Mouse (Mus musculus): ENCODE measurements around the gene Cnot6.

DNA sequence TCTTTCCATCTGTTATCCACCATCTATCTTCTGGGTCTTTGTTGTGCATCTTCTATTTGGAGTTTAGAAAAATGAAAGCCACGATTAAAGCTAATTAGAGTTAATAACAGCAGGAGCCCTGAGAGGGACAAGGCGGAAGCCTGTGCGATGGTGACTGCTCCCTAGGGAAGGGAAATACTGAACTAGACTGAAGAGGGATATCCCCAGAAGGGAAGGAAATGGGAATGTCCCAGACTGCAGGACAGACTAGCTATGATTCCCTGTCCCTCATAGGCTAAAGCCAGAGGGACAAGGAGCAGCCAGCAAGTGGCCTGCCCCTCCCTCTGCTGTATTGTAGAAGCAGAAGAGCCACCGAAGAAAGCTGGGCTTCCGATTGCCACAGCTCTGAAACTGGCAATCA is 90.6 kb downstream of the Cnot6 start:
- TF ChIP-seq GATA1 (IDR thresholded peaks at IDR 0.05; ENCODE audit: borderline replicate concordance, low read length) (no peak), FLI1 (IDR thresholded peaks at IDR 0.05; ENCODE audit: low read length) (no peak)

All from megakaryocyte, embryonic 14.5 days (primary cell).